Mouse (Mus musculus) liver, adult 2 months (tissue): Measurements from ENCODE around the gene Tmem236.

Experiments
- CTCF ChIP-seq: fragments of 200-500 bp; IDR thresholded peaks from 2 replicates; pipeline ENCODE4 v1.5.1; 2011; ENCODE audit warnings: low read depth, low read length, control low read depth
- POLR2A ChIP-seq: fragments of 200-500 bp; IDR thresholded peaks from 2 replicates; pipeline ENCODE4 v1.6.1; 2011; ENCODE audit warnings: low read length, control low read depth; ENCODE audit not compliant: insufficient read depth; ENCODE audit errors: extremely low read depth

DNA sequence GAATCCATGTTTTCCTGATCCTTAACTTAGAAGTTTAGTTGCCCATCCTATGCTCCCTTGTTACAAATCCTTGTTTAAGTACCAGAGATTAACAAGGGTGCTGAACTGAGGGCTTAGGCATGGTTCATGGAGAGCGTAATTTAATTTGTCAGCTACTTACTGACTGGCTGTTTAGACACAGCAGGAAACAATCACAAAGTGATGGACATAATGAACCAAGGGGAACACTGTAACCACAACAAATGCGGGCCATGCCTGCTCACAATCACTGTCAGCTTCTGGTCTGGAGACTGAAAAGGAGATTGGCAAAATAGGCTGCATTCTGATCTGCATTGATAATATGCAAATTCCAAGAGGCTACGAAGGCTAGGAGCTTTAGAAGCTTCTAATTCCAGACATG is 46.7 kb upstream of the Tmem236 start:
- TF ChIP-seq CTCF (no peak), POLR2A (no peak)
